Mouse (Mus musculus) heart, postnatal 36 days (tissue): ENCODE results near the gene Btla. TPM values are rescaled to one million over a fixed set of nuclear protein-coding genes. Genes with fewer than 3 reads are reported as not detected.

Experiments used
- DNase-seq, 2 experiments: peaks; one replicate each; pipeline ENCODE4 v3.0.0; 2021 to 2022
- intact Hi-C: fragments of 180-260 bp; cut with DNase I; formaldehyde crosslinking; loops from one replicate; pipeline ENCODE4 v1.15.1; 2025
- total RNA-seq, 2 experiments: library from RNA; stranded (reverse); gene quantifications; 2 replicates each; pipeline ENCODE4 v1.2.3; 2021

Gene Btla
- under 1 TPM; 0.46 to 0.56 TPM for total RNA-seq

GRCm38 (mm10) chr16:45223648-45224388, at the start of gene Btla:
Gene Btla, plus strand, starts transcription at chr16:45224315.
- DNase-seq: no peak
- intact Hi-C loops: no loop called here

- intact Hi-C loops: no loop called here
- DNase-seq: no peak
Observed at GRCm38 (mm10) chr16:45178552-45178951, 45.6 kb upstream of the Btla start.

- DNase-seq: no peak
- intact Hi-C loops: no loop called here
Observed at GRCm38 (mm10) chr16:45181824-45182223, 42.3 kb upstream of the Btla start.

- DNase-seq: peak; percentile 72 to 80
- intact Hi-C loops: no loop called here
Observed at GRCm38 (mm10) chr16:45192613-45193012, 31.5 kb upstream of the Btla start.

- intact Hi-C loops: loop anchor here (1.0 to 5.0 kb wide), 5 partner anchors 86 to 433 kb away; no protein-coding TSS in a partner anchor
- DNase-seq: peak; percentile 61 to 63
Observed at GRCm38 (mm10) chr16:45196816-45197215, 27.3 kb upstream of the Btla start.

- intact Hi-C loops: no loop called here
- DNase-seq: no peak
Observed at GRCm38 (mm10) chr16:45201395-45201794, 22.7 kb upstream of the Btla start.

- DNase-seq: no peak
- intact Hi-C loops: no loop called here
Observed at GRCm38 (mm10) chr16:45204438-45204837, 19.7 kb upstream of the Btla start.

- intact Hi-C loops: no loop called here
Observed at GRCm38 (mm10) chr16:45204859-45205670, 19.1 kb upstream of the Btla start.

GRCm38 (mm10) chr16:45222016-45222415, 2.1 kb upstream of the Btla start:
- DNase-seq: no peak
- intact Hi-C loops: no loop called here

More at GRCm38 (mm10) chr16:45204859-45205670, 19.1 kb upstream of the Btla start:
- no peak for DNase-seq

GRCm38 (mm10) chr16:45222771-45223170, 1.3 kb upstream of the Btla start:
- intact Hi-C loops: no loop called here
- DNase-seq: no peak

- intact Hi-C loops: no loop called here
- DNase-seq: no peak
Observed at GRCm38 (mm10) chr16:45224431-45225008, 405 bp downstream of the Btla start.

- no peak for DNase-seq
- intact Hi-C loops: no loop called here
Observed at GRCm38 (mm10) chr16:45227002-45227401, 2.9 kb downstream of the Btla start.

GRCm38 (mm10) chr16:45231296-45231695, 7.2 kb downstream of the Btla start:
- no peak for DNase-seq
- intact Hi-C loops: no loop called here

GRCm38 (mm10) chr16:45233007-45233406, 8.9 kb downstream of the Btla start:
- DNase-seq: no peak
- intact Hi-C loops: no loop called here

GRCm38 (mm10) chr16:45242700-45243099, 18.6 kb downstream of the Btla start:
- no peak for DNase-seq
- intact Hi-C loops: no loop called here

- intact Hi-C loops: no loop called here
- no peak for DNase-seq
Observed at GRCm38 (mm10) chr16:45244930-45245472, 20.9 kb downstream of the Btla start.

GRCm38 (mm10) chr16:45249761-45250160, 25.6 kb downstream of the Btla start:
- DNase-seq: no peak
- intact Hi-C loops: no loop called here

- DNase-seq: no peak
- intact Hi-C loops: no loop called here
Observed at GRCm38 (mm10) chr16:45250317-45250716, 26.2 kb downstream of the Btla start.

- intact Hi-C loops: no loop called here
- DNase-seq: no peak
Observed at GRCm38 (mm10) chr16:45251773-45252413, 27.8 kb downstream of the Btla start.

GRCm38 (mm10) chr16:45255183-45255861, 31.2 kb downstream of the Btla start:
- intact Hi-C loops: no loop called here
- no peak for DNase-seq
